Mouse (Mus musculus): Measurements from ENCODE around the gene Sh3pxd2a. TPM values are rescaled to one million over a fixed set of nuclear protein-coding genes. Genes with fewer than 3 reads are reported as not detected.
A peak's percentile ranks its signal among the peaks of the same experiment; 100 is the strongest.

Sh3pxd2a gene
- polyA plus RNA-seq (2014; fragmentation: Nextera tagmentation; extraction: Ambion mirVana), result 7.4 and 9.1 TPM in 2 replicates

DNA sequence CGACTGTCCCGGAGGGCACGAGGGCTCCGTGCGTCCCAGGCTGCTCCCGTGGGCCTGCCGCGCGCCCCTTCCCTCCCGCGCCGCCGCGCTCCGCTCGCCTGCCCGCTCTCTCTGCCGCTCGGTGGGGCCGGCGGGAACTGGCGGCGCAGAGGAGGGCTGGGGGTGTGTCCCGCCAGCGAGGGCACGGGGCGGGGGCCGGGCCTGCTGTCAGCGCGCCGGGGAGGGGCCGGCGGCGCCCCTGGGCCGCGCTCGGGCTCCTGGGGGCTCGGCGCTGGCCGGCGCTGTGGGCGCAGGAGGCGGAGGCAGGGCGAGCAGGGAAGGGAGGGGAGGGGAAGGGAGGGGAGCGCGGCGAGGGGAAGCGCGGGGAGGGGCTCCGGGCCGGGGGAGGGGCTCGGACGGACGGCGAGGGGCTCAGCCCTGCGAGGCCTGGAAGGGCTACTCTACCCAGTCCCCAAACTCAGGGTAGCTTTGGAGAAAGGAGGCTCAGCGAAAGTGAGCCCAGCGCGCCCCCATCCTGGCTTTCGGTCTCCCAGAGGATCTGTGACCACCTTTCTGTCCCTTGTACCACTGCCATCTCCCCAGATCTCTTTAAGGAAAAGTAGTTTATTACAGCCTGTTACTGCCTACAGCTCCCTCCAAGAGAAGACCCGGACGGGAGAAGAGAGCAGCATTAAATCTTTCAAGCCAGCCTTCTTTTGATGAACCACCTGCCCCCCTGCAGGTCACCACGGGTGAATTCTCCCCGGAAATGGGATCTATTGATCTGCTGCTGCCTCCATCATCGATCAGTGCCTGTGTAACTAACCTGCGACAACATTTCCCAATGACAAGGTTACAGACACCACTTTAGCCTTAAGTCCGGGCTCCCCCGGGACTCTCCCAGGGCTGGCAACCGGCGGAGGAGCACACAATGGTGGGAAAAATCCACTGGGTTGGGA is at the start of gene Sh3pxd2a:
Sh3pxd2a (minus strand) TSS at position 98 of the 938 bp plus-strand sequence.
- peak within 1 kb of the TSS; percentile 79 for H3K4me3 ChIP-seq (ENCODE audit: low read depth, low read length)
- peak within 1 kb of the TSS; percentile 60 for H3K4me2 ChIP-seq (ENCODE audit: low read depth, low read length)
- no peaks in the 10 kb centered on the region for H3K27me3 ChIP-seq (ENCODE audit: control insufficient read depth, insufficient read depth, low read length)
- WGBS, result 2% methylated on average over 51 of the region's 70 CpGs
- peaks cover 8% of the 10 kb centered on the region for H3K4me1 ChIP-seq (ENCODE audit: control insufficient read depth, insufficient read depth, low read length)
- H3K27ac ChIP-seq (replicated peaks; ENCODE audit: low read depth, low read length), result peak within 1 kb of the TSS; percentile 70
- no peaks in the 10 kb centered on the region for H3K9me3 ChIP-seq (replicated peaks; ENCODE audit: control insufficient read depth, low read length)
- ATAC-seq (replicated peaks; ENCODE audit: insufficient number of reproducible peaks, low FRiP score, low TSS enrichment, low read depth) (peak; percentile 91), DNase-seq (ENCODE audit: low spot score) (peak; percentile 86)
- H3K9ac ChIP-seq (replicated peaks; ENCODE audit: low read length), result peak within 1 kb of the TSS; percentile 87
- no peaks in the 10 kb centered on the region for H3K36me3 ChIP-seq (replicated peaks; ENCODE audit: control insufficient read depth, insufficient read depth, low read depth, low read length)

DNA sequence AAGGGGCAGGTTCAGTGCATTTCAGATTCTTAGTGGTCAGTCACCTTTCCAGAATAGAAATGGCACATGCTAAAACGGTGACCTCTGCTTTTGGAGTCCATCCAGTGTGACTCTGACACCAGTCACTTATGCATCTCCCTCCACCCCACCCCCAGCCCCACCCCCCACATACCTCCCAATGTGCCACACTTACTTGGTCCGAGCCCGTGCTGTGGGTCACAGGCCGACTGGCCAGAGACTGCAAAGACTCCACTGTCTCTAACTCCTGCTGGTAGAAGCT is 49.4 kb upstream of the Sh3pxd2a start:
- 0 out of 2 replicates have a peak, but pooled peaks cover 3% of the 10 kb centered on the region for H3K4me1 ChIP-seq (ENCODE audit: control insufficient read depth, insufficient read depth, low read length)
- no peak for ATAC-seq (replicated peaks; ENCODE audit: insufficient number of reproducible peaks, low FRiP score, low TSS enrichment, low read depth)
- no peaks in the 10 kb centered on the region; the same call in 1 of the 2 replicates for H3K36me3 ChIP-seq (replicated peaks; ENCODE audit: control insufficient read depth, insufficient read depth, low read depth, low read length)
- no peak overlapping the region for H3K4me3 ChIP-seq (ENCODE audit: low read depth, low read length)
- H3K27me3 ChIP-seq (ENCODE audit: control insufficient read depth, insufficient read depth, low read length), result no peaks in the 10 kb centered on the region
- DNase-seq (ENCODE audit: low spot score), result no peak
- no peak overlapping the region for H3K9ac ChIP-seq (replicated peaks; ENCODE audit: low read length)
- no peaks in the 10 kb centered on the region for H3K9me3 ChIP-seq (replicated peaks; ENCODE audit: control insufficient read depth, low read length)
- WGBS, result 75% methylated on average over 4 of the region's 4 CpGs
- H3K27ac ChIP-seq (replicated peaks; ENCODE audit: low read depth, low read length), result no peak overlapping the region
- no peak overlapping the region for H3K4me2 ChIP-seq (ENCODE audit: low read depth, low read length)

DNA sequence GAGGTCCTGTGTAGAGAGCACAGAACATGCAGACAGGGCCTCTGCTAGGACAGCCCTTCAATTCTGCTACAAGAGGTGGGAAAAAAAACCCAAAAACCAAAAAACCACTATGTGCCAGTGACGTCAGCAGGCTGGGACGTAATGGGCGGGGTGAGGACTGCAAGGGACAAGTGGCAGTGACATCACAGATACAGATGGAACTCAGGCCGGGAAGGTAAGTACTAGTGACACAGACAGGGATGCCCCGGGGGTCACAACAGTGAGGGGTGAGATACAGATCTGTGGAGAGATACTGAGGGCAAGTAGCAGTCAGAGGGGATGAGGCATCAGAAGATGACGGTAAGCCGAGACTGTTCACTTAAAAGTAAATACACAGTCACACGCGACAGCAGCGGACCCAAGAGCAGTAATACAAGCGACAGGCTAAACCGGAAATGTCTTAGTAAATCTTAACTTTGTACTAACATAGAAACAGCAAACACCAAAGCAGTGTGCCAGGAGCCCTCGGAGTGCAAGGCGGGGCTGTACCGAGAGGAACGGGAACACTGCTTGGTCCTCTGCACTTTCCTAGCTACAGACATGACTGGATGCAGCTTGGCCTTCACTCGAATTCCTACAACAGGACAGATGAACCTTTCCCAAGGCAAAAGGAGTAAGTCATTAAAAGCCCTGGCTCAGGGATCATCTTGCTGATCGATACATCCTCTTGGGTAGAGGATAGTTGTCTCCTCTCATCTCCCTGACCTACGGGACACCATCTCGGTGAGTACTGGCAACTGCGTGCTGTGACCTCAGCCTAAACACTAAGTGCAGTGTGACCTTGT is 48.8 kb upstream of the Sh3pxd2a start:
- Histone ChIP-seq H3K36me3 (replicated peaks; ENCODE audit: control insufficient read depth, insufficient read depth, low read depth, low read length) (no peaks in the 10 kb centered on the region; the same call in 1 of the 2 replicates), H3K27ac (replicated peaks; ENCODE audit: low read depth, low read length) (no peak overlapping the region), H3K4me2 (ENCODE audit: low read depth, low read length) (no peak overlapping the region), H3K27me3 (ENCODE audit: control insufficient read depth, insufficient read depth, low read length) (no peaks in the 10 kb centered on the region), H3K9ac (replicated peaks; ENCODE audit: low read length) (no peak overlapping the region), H3K9me3 (replicated peaks; ENCODE audit: control insufficient read depth, low read length) (no peaks in the 10 kb centered on the region), H3K4me3 (ENCODE audit: low read depth, low read length) (no peak overlapping the region), H3K4me1 (ENCODE audit: control insufficient read depth, insufficient read depth, low read length) (0 out of 2 replicates have a peak, but pooled peaks cover 3% of the 10 kb centered on the region)
- ATAC-seq (replicated peaks; ENCODE audit: insufficient number of reproducible peaks, low FRiP score, low TSS enrichment, low read depth) (no peak), DNase-seq (ENCODE audit: low spot score) (no peak)
- WGBS, result 84% methylated on average over 21 of the region's 21 CpGs

DNA sequence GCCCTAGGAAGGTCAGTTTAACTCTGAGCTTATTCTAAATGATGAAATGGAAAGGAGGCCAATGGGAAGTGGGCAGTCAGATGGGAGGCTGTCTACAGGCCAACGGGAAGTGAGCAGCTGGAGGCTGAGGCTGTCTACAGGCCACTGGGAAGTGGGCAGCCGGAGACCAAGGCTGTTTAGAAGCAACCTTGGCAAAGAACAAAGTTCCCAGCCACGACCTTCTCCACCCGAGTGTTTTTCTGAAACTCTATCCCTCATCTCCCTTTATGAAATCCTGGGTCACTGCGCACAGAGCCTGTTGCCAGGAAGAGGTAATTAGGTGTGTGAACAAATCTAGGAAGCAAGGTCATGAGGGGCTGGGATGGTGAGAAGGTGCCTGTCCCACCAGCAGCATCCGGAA is 47.8 kb upstream of the Sh3pxd2a start:
- 0 out of 2 replicates have a peak, but pooled peaks cover 3% of the 10 kb centered on the region for H3K4me1 ChIP-seq (ENCODE audit: control insufficient read depth, insufficient read depth, low read length)
- ATAC-seq (replicated peaks; ENCODE audit: insufficient number of reproducible peaks, low FRiP score, low TSS enrichment, low read depth), result no peak
- WGBS, result 43% methylated on average over 6 of the region's 6 CpGs

DNA sequence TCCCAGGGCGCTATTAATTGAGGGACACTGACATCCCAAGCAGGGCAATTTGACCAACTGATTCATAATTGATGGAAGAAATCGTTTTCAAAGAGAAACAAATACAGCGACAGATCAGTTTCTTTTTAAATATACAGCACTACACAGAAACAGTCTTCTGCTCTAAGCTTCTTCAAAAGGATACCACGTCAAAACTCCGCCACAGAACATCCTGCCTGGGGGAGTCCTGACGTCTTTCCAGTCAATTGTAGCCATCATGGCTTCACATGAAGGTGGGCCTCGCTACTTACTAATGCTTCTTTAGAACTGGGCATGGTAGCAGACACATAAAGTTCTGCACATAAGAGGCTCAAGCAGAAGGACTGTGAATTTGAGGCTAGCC is 47.1 kb upstream of the Sh3pxd2a start:
- H3K4me3 ChIP-seq (ENCODE audit: low read depth, low read length), result no peak overlapping the region
- no peaks in the 10 kb centered on the region; the same call in 1 of the 2 replicates for H3K36me3 ChIP-seq (replicated peaks; ENCODE audit: control insufficient read depth, insufficient read depth, low read depth, low read length)

More for the DNA sequence above, 47.8 kb upstream of the Sh3pxd2a start:
- Histone ChIP-seq H3K9ac (replicated peaks; ENCODE audit: low read length) (no peak overlapping the region), H3K4me3 (ENCODE audit: low read depth, low read length) (no peak overlapping the region), H3K27ac (replicated peaks; ENCODE audit: low read depth, low read length) (no peak overlapping the region), H3K27me3 (ENCODE audit: control insufficient read depth, insufficient read depth, low read length) (no peaks in the 10 kb centered on the region), H3K4me2 (ENCODE audit: low read depth, low read length) (no peak overlapping the region), H3K9me3 (replicated peaks; ENCODE audit: control insufficient read depth, low read length) (no peaks in the 10 kb centered on the region), H3K36me3 (replicated peaks; ENCODE audit: control insufficient read depth, insufficient read depth, low read depth, low read length) (no peaks in the 10 kb centered on the region; the same call in 1 of the 2 replicates)
- DNase-seq (ENCODE audit: low spot score), result no peak

DNA sequence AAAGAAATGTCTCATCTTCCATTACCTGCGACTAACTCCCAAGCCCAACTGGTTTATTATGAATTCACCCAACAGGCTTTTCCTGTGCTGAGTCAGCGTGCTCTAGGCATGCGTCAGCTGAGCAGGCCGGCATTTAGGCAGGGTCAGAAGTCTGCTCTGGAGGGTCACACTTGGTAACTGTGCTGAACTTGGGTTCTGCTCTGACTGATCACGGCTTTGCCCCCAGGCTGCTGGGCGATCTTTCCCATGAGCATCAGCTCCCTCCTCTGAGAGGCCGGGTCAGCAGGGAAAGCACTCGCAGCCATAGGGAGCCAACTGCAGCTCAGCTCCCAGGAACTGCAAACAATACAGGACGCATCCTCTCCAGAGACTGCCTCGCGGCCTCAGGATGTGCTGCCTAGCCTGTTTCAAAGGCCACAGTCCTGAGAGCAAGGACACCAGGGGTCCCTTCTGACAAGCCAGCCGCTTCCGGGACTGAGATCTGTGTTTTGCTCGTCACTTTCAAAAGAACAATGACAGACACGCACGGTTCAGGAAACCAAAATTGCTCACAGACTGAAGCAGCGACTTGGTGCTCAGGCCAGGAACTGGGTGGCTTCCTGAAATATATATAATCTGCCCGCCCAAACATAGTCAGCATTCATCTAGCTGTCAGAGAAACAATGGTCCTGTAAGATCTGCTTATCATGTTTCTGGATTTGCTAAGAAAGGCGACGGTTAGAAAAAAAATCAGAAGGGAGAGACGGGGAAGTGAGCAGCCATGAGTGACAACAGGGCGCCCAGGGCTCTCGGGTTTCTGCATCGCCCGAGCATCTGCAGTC is 46.5 kb upstream of the Sh3pxd2a start:
- Histone ChIP-seq H3K27ac (replicated peaks; ENCODE audit: low read depth, low read length) (peak overlapping the region; percentile 56), H3K9ac (replicated peaks; ENCODE audit: low read length) (0 out of 2 replicates have a peak overlapping the region, but pooled peaks have one; percentile 14), H3K27me3 (ENCODE audit: control insufficient read depth, insufficient read depth, low read length) (no peaks in the 10 kb centered on the region), H3K4me3 (ENCODE audit: low read depth, low read length) (no peak overlapping the region), H3K4me1 (ENCODE audit: control insufficient read depth, insufficient read depth, low read length) (0 out of 2 replicates have a peak, but pooled peaks cover 3% of the 10 kb centered on the region), H3K4me2 (ENCODE audit: low read depth, low read length) (no peak overlapping the region), H3K9me3 (replicated peaks; ENCODE audit: control insufficient read depth, low read length) (no peaks in the 10 kb centered on the region), H3K36me3 (replicated peaks; ENCODE audit: control insufficient read depth, insufficient read depth, low read depth, low read length) (no peaks in the 10 kb centered on the region)
- WGBS, result 20% methylated on average over 25 of the region's 25 CpGs
- ATAC-seq (replicated peaks; ENCODE audit: insufficient number of reproducible peaks, low FRiP score, low TSS enrichment, low read depth) (0 out of 2 replicates have a peak, but pooled peaks have one; percentile 18), DNase-seq (ENCODE audit: low spot score) (peak; percentile 28)

More for the DNA sequence above, 47.1 kb upstream of the Sh3pxd2a start:
- 58% methylated on average over 7 of the region's 7 CpGs for WGBS
- Histone ChIP-seq H3K4me2 (ENCODE audit: low read depth, low read length) (no peak overlapping the region), H3K27me3 (ENCODE audit: control insufficient read depth, insufficient read depth, low read length) (no peaks in the 10 kb centered on the region), H3K9me3 (replicated peaks; ENCODE audit: control insufficient read depth, low read length) (no peaks in the 10 kb centered on the region), H3K4me1 (ENCODE audit: control insufficient read depth, insufficient read depth, low read length) (0 out of 2 replicates have a peak, but pooled peaks cover 3% of the 10 kb centered on the region), H3K27ac (replicated peaks; ENCODE audit: low read depth, low read length) (0 out of 2 replicates have a peak overlapping the region, but pooled peaks have one; percentile 1), H3K9ac (replicated peaks; ENCODE audit: low read length) (no peak overlapping the region)
- ATAC-seq (replicated peaks; ENCODE audit: insufficient number of reproducible peaks, low FRiP score, low TSS enrichment, low read depth) (no peak), DNase-seq (ENCODE audit: low spot score) (no peak)

DNA sequence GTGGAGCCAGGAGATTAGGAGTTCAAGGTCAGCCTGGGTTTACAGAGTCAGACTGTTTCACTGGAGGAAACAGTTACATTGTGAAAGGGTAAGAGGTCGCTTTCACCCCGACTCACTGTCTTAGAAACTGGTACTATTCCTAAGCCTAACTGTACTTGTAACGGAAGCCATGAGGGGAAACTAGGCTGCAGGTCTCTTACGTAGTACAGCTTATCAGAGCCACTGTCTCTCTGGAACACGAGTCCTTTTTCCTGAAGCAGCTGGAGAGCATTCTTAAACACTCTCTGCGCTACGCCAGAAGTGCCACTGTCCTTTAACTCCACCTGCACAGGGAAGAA is 45.9 kb upstream of the Sh3pxd2a start:
- H3K27ac ChIP-seq (replicated peaks; ENCODE audit: low read depth, low read length), result peak overlapping the region; percentile 56
- no peak overlapping the region for H3K4me3 ChIP-seq (ENCODE audit: low read depth, low read length)
- no peak overlapping the region for H3K9ac ChIP-seq (replicated peaks; ENCODE audit: low read length)
- no peaks in the 10 kb centered on the region for H3K9me3 ChIP-seq (replicated peaks; ENCODE audit: control insufficient read depth, low read length)
- H3K36me3 ChIP-seq (replicated peaks; ENCODE audit: control insufficient read depth, insufficient read depth, low read depth, low read length), result no peaks in the 10 kb centered on the region
- DNase-seq (ENCODE audit: low spot score), result no peak
- 0 out of 2 replicates have a peak, but pooled peaks cover 3% of the 10 kb centered on the region for H3K4me1 ChIP-seq (ENCODE audit: control insufficient read depth, insufficient read depth, low read length)
- 79% methylated on average over 7 of the region's 7 CpGs for WGBS
- ATAC-seq (replicated peaks; ENCODE audit: insufficient number of reproducible peaks, low FRiP score, low TSS enrichment, low read depth), result no peak
- H3K27me3 ChIP-seq (ENCODE audit: control insufficient read depth, insufficient read depth, low read length), result no peaks in the 10 kb centered on the region
- no peak overlapping the region for H3K4me2 ChIP-seq (ENCODE audit: low read depth, low read length)

Data from embryonic facial prominence, embryonic 11.5 days (tissue).